Mouse (Mus musculus): Measurements from ENCODE around the gene Cdhr1. TPM values are rescaled to one million over a fixed set of nuclear protein-coding genes. Genes with fewer than 3 reads are reported as not detected.

Cdhr1 gene
- polyA plus RNA-seq, 1 experiment from 2014 or later, result 0.04 TPM

- POLR2A ChIA-PET, result no interaction called here
- in situ Hi-C loops (cut with MboI; ENCODE audit: low pct_unique_long_range_greater_than_20kb), result no loop called here
- TF ChIP-seq CTCF (IDR thresholded peaks at IDR 0.05), result no peak
- ATAC-seq (no peak), DNase-seq (ENCODE audit: low read depth, low spot score) (no peak)
- CTCF ChIA-PET, result no interaction called here
- H3K27me3 ChIP-seq, result no peaks in the 10 kb centered on the region
Measured at GRCm38 (mm10) chr14:37111371-37111770, 13.2 kb upstream of the Cdhr1 start.

GRCm38 (mm10) chr14:37110456-37110855 lies 12.3 kb upstream of the Cdhr1 start:
- TF ChIP-seq CTCF (IDR thresholded peaks at IDR 0.05), result no peak
- ATAC-seq (no peak), DNase-seq (ENCODE audit: low read depth, low spot score) (no peak)
- in situ Hi-C loops (cut with MboI; ENCODE audit: low pct_unique_long_range_greater_than_20kb), result no loop called here
- ChIA-PET POLR2A (no interaction called here), CTCF (interaction anchor here (1.4 kb wide), 1 partner anchor 17 kb away, joined by 4 read pairs; no protein-coding TSS in a partner anchor)
- H3K27me3 ChIP-seq, result no peaks in the 10 kb centered on the region

- TF ChIP-seq CTCF (IDR thresholded peaks at IDR 0.05), result no peak
Measured at GRCm38 (mm10) chr14:37109975-37110374, 11.8 kb upstream of the Cdhr1 start.

GRCm38 (mm10) chr14:37109460-37109859 lies 11.3 kb upstream of the Cdhr1 start:
- POLR2A ChIA-PET, result no interaction called here
- H3K27me3 ChIP-seq, result no peaks in the 10 kb centered on the region
- CTCF ChIA-PET, result interaction anchor here (1.4 kb wide), 1 partner anchor 18 kb away, joined by 4 read pairs; no protein-coding TSS in a partner anchor
- no peak for ATAC-seq
- DNase-seq (ENCODE audit: low read depth, low spot score), result no peak
- in situ Hi-C loops (cut with MboI; ENCODE audit: low pct_unique_long_range_greater_than_20kb), result no loop called here
- no peak for TF ChIP-seq CTCF (IDR thresholded peaks at IDR 0.05)

More at GRCm38 (mm10) chr14:37109975-37110374, 11.8 kb upstream of the Cdhr1 start:
- H3K27me3 ChIP-seq, result no peaks in the 10 kb centered on the region
- ChIA-PET POLR2A (no interaction called here), CTCF (interaction anchor here (1.4 kb wide), 1 partner anchor 18 kb away, joined by 4 read pairs; no protein-coding TSS in a partner anchor)
- DNase-seq (ENCODE audit: low read depth, low spot score), result no peak
- ATAC-seq, result no peak
- in situ Hi-C loops (cut with MboI; ENCODE audit: low pct_unique_long_range_greater_than_20kb), result no loop called here

- DNase-seq (ENCODE audit: low read depth, low spot score) (no peak), ATAC-seq (no peak)
- ChIA-PET POLR2A (no interaction called here), CTCF (interaction anchor here (1.2 kb wide), 1 partner anchor 241 kb away, joined by 3 read pairs; no protein-coding TSS in a partner anchor)
- no peak for TF ChIP-seq CTCF (IDR thresholded peaks at IDR 0.05)
- H3K27me3 ChIP-seq, result peaks cover 7% of the 10 kb centered on the region
- in situ Hi-C loops (cut with MboI; ENCODE audit: low pct_unique_long_range_greater_than_20kb), result no loop called here
Measured at GRCm38 (mm10) chr14:37105846-37106245, 7.7 kb upstream of the Cdhr1 start.

GRCm38 (mm10) chr14:37104747-37105146 lies 6.6 kb upstream of the Cdhr1 start:
- no peak for DNase-seq (ENCODE audit: low read depth, low spot score)
- ATAC-seq, result no peak
- in situ Hi-C loops (cut with MboI; ENCODE audit: low pct_unique_long_range_greater_than_20kb), result no loop called here
- POLR2A ChIA-PET, result no interaction called here
- CTCF ChIA-PET, result no interaction called here
- peaks cover 9% of the 10 kb centered on the region for H3K27me3 ChIP-seq
- TF ChIP-seq CTCF (IDR thresholded peaks at IDR 0.05), result no peak

- CTCF ChIA-PET, result interaction anchor here (1.7 kb wide), 1 partner anchor 25 kb away, joined by 4 read pairs; no protein-coding TSS in a partner anchor
- POLR2A ChIA-PET, result interaction anchor here (0.7 kb wide), 1 partner anchor 195 kb away, joined by 4 read pairs; no protein-coding TSS in a partner anchor
- H3K27me3 ChIP-seq, result peaks cover 16% of the 10 kb centered on the region
- no peak for ATAC-seq
- no peak for DNase-seq (ENCODE audit: low read depth, low spot score)
- TF ChIP-seq CTCF (IDR thresholded peaks at IDR 0.05), result no peak
- in situ Hi-C loops (cut with MboI; ENCODE audit: low pct_unique_long_range_greater_than_20kb), result no loop called here
Measured at GRCm38 (mm10) chr14:37102484-37102883, 4.3 kb upstream of the Cdhr1 start.

- CTCF ChIA-PET, result interaction anchor here (1.4 to 1.7 kb wide), 2 partner anchors 13 to 26 kb away, joined by 4 read pairs; no protein-coding TSS in a partner anchor
- POLR2A ChIA-PET, result interaction anchor here (0.9 kb wide), 1 partner anchor 12 kb away, joined by 3 read pairs; the partner anchor contains the start of gene 2610528A11Rik
- in situ Hi-C loops (cut with MboI; ENCODE audit: low pct_unique_long_range_greater_than_20kb), result no loop called here
- ATAC-seq (no peak), DNase-seq (ENCODE audit: low read depth, low spot score) (no peak)
- peaks cover 24% of the 10 kb centered on the region for H3K27me3 ChIP-seq
- TF ChIP-seq CTCF (IDR thresholded peaks at IDR 0.05), result no peak
Measured at GRCm38 (mm10) chr14:37101531-37101930, 3.4 kb upstream of the Cdhr1 start.

GRCm38 (mm10) chr14:37095556-37095955 lies 2.6 kb downstream of the Cdhr1 start:
- no peak for ATAC-seq
- DNase-seq (ENCODE audit: low read depth, low spot score), result no peak
- ChIA-PET POLR2A (no interaction called here), CTCF (interaction anchor here (0.9 kb wide), 1 partner anchor 32 kb away, joined by 3 read pairs; no protein-coding TSS in a partner anchor)
- TF ChIP-seq CTCF (IDR thresholded peaks at IDR 0.05), result no peak
- peaks cover 19% of the 10 kb centered on the region for H3K27me3 ChIP-seq
- in situ Hi-C loops (cut with MboI; ENCODE audit: low pct_unique_long_range_greater_than_20kb), result no loop called here

- DNase-seq (ENCODE audit: low read depth, low spot score) (no peak), ATAC-seq (no peak)
- POLR2A ChIA-PET, result no interaction called here
- TF ChIP-seq CTCF (IDR thresholded peaks at IDR 0.05), result no peak
- peaks cover 19% of the 10 kb centered on the region for H3K27me3 ChIP-seq
- in situ Hi-C loops (cut with MboI; ENCODE audit: low pct_unique_long_range_greater_than_20kb), result no loop called here
- CTCF ChIA-PET, result no interaction called here
Measured at GRCm38 (mm10) chr14:37094436-37094835, 3.7 kb downstream of the Cdhr1 start.

GRCm38 (mm10) chr14:37083755-37084154 lies 14.4 kb downstream of the Cdhr1 start:
- peaks cover 27% of the 10 kb centered on the region for H3K27me3 ChIP-seq
- no peak for DNase-seq (ENCODE audit: low read depth, low spot score)
- CTCF ChIA-PET, result interaction anchor here (2.0 kb wide), 1 partner anchor 10 kb away, joined by 4 read pairs; no protein-coding TSS in a partner anchor
- no peak for TF ChIP-seq CTCF (IDR thresholded peaks at IDR 0.05)
- in situ Hi-C loops (cut with MboI; ENCODE audit: low pct_unique_long_range_greater_than_20kb), result no loop called here
- ATAC-seq, result no peak
- POLR2A ChIA-PET, result no interaction called here

- ChIA-PET CTCF (no interaction called here), POLR2A (no interaction called here)
- no peak for ATAC-seq
- TF ChIP-seq CTCF (IDR thresholded peaks at IDR 0.05), result no peak
- in situ Hi-C loops (cut with MboI; ENCODE audit: low pct_unique_long_range_greater_than_20kb), result no loop called here
- DNase-seq (ENCODE audit: low read depth, low spot score), result no peak
- peaks cover 18% of the 10 kb centered on the region for H3K27me3 ChIP-seq
Measured at GRCm38 (mm10) chr14:37080724-37081123, 17.4 kb downstream of the Cdhr1 start.

Measured in Patski (cell line).